Mouse (Mus musculus) cortical plate, adult 2 months (tissue): ENCODE data around the gene Tlcd2.

ENCODE experiments used
- CTCF ChIP-seq: fragments of 200-500 bp; IDR thresholded peaks from 2 replicates; pipeline ENCODE4 v1.5.1; 2011; ENCODE audit warnings: mild to moderate bottlenecking, control low read depth, low read length; ENCODE audit not compliant: insufficient read depth; ENCODE audit errors: extremely low read depth
- POLR2A ChIP-seq: fragments of 200-500 bp; IDR thresholded peaks from 2 replicates; pipeline ENCODE4 v1.6.1; 2011; ENCODE audit warnings: mild to moderate bottlenecking, low read length, control low read depth; ENCODE audit not compliant: insufficient read depth; ENCODE audit errors: extremely low read depth

GRCm38 (mm10) chr11:75434138-75434537 is 27.4 kb upstream of the Tlcd2 start:
- TF ChIP-seq CTCF (no peak), POLR2A (no peak)
